Mouse (Mus musculus) heart, adult 2 months (tissue): ENCODE results near the gene Fam189a2. TPM values are rescaled to one million over a fixed set of nuclear protein-coding genes. Genes with fewer than 3 reads are reported as not detected.

ENCODE experiments used
- DNase-seq, 2 experiments: peaks; one replicate each; pipeline ENCODE4 v3.0.0; 2021
- H3K27ac ChIP-seq: fragments of 200-600 bp; 2 replicates; pipeline ENCODE4 v1.8.1; 2022
- H3K27me3 ChIP-seq: fragments of 200-500 bp; 2 replicates; pipeline ENCODE4 v1.6.1; 2012; ENCODE audit warnings: mild to moderate bottlenecking, low read length, inconsistent platforms, mixed read lengths; ENCODE audit not compliant: control insufficient read depth, insufficient read depth
- H3K36me3 ChIP-seq: fragments of 200-500 bp; 2 replicates; pipeline ENCODE4 v1.6.1; 2012; ENCODE audit warnings: low read length, inconsistent platforms; ENCODE audit not compliant: control insufficient read depth, insufficient read depth
- H3K4me1 ChIP-seq: fragments of 200-500 bp; 2 replicates; pipeline ENCODE4 v1.6.1; 2011; ENCODE audit warnings: low read length; ENCODE audit not compliant: control insufficient read depth, insufficient read depth
- H3K4me3 ChIP-seq: fragments of 200-600 bp; 2 replicates; pipeline ENCODE4 v1.8.1; 2022
- H3K79me2 ChIP-seq: fragments of 200-500 bp; replicated peaks from 2 replicates; pipeline ENCODE4 v1.6.1; 2012; ENCODE audit warnings: mild to moderate bottlenecking, inconsistent platforms, low read length, moderate library complexity, mixed read lengths; ENCODE audit not compliant: control insufficient read depth, insufficient read depth
- H3K9ac ChIP-seq: fragments of 200-500 bp; 2 replicates; pipeline ENCODE4 v1.6.1; 2012; ENCODE audit warnings: low read depth, mild to moderate bottlenecking, control low read depth, inconsistent platforms, low read length, mixed read lengths
- CTCF ChIP-seq: fragments of 200-600 bp; IDR thresholded peaks from 2 replicates; pipeline ENCODE4 v1.8.1; 2022; ENCODE audit warnings: antibody characterized with exemption, mild to moderate bottlenecking, moderate library complexity
- EP300 ChIP-seq: fragments of 200-500 bp; IDR thresholded peaks from 2 replicates; pipeline ENCODE4 v1.6.1; 2011; ENCODE audit warnings: low read depth, low read length, control low read depth; ENCODE audit not compliant: insufficient read depth
- POLR2A ChIP-seq: fragments of 200-500 bp; IDR thresholded peaks from 2 replicates; pipeline ENCODE4 v1.6.1; 2011; ENCODE audit warnings: mild to moderate bottlenecking, low read depth, low read length, control low read depth; ENCODE audit not compliant: insufficient read depth
- WGBS: fragments of 180-500 bp; shearing (Covaris S2); methylation state at CpG from one replicate; pipeline ENCODE4 v1.1.7; 2018; 5-methylcytosine and 5-hydroxymethylcytosine counted together
- intact Hi-C: fragments of 180-260 bp; cut with DNase I; formaldehyde crosslinking; loops from one replicate; pipeline ENCODE4 v1.15.1; 2025
- polyA plus RNA-seq: library from polyadenylated mRNA; depleted of rRNA; stranded (reverse); fragments of >200 nt; gene quantifications from 2 replicates; pipeline ENCODE4 v1.2.3, GENCODE M21; 2012
- total RNA-seq, 2 experiments: library from RNA; stranded (reverse); gene quantifications; 2 replicates each; pipeline ENCODE4 v1.2.3; 2021

Fam189a2 gene
- total and polyA plus RNA-seq, 3 experiments, result 51.2 to 55.1 (median 52.0) TPM

- no peak overlapping the region for H3K9ac ChIP-seq
- 63% methylated on average over 3 of the region's 3 CpGs for WGBS
- peaks cover 1% of the 10 kb centered on the region; the same call in 1 of the 2 replicates for H3K79me2 ChIP-seq
- peaks cover 31% of the 10 kb centered on the region for H3K4me1 ChIP-seq
- no peaks in the 10 kb centered on the region for H3K27me3 ChIP-seq
- TF ChIP-seq POLR2A (no peak), EP300 (no peak), CTCF (no peak)
- DNase-seq, result no peak
- peaks cover 8% of the 10 kb centered on the region for H3K36me3 ChIP-seq
- no peak overlapping the region for H3K4me3 ChIP-seq
- intact Hi-C loops, result no loop called here
- peak overlapping the region; percentile 88 for H3K27ac ChIP-seq
Observed at GRCm38 (mm10) chr19:24018396-24018795, 12.4 kb downstream of the Fam189a2 start.

- peaks cover 29% of the 10 kb centered on the region for H3K4me1 ChIP-seq
- no peak overlapping the region for H3K4me3 ChIP-seq
- 13% methylated on average over 3 of the region's 3 CpGs for WGBS
- H3K79me2 ChIP-seq, result peaks cover 1% of the 10 kb centered on the region; the same call in 1 of the 2 replicates
- H3K27ac ChIP-seq, result peak overlapping the region; percentile 88
- no peak for TF ChIP-seq EP300
- TF ChIP-seq POLR2A, result no peak
- no peak for TF ChIP-seq CTCF
- H3K36me3 ChIP-seq, result peaks cover 8% of the 10 kb centered on the region
- no peak overlapping the region for H3K9ac ChIP-seq
- intact Hi-C loops, result no loop called here
- no peaks in the 10 kb centered on the region for H3K27me3 ChIP-seq
- DNase-seq, result peak; percentile 38 to 44
Observed at GRCm38 (mm10) chr19:24017892-24018291, 12.9 kb downstream of the Fam189a2 start.

GRCm38 (mm10) chr19:24017427-24017826 is 13.4 kb downstream of the Fam189a2 start:
- peak; percentile 87 for TF ChIP-seq EP300
- no peak for TF ChIP-seq POLR2A
- WGBS, result 0% methylated on average over 1 of the region's 1 CpGs
- DNase-seq, result peak; percentile 54 to 62
- intact Hi-C loops, result no loop called here
- Histone ChIP-seq H3K27ac (peak overlapping the region; percentile 88), H3K4me1 (peaks cover 27% of the 10 kb centered on the region), H3K36me3 (peaks cover 8% of the 10 kb centered on the region), H3K27me3 (no peaks in the 10 kb centered on the region), H3K79me2 (peaks cover 2% of the 10 kb centered on the region), H3K4me3 (no peak overlapping the region), H3K9ac (no peak overlapping the region)

GRCm38 (mm10) chr19:24016706-24017386 is 14.0 kb downstream of the Fam189a2 start:
- H3K79me2 ChIP-seq, result peaks cover 3% of the 10 kb centered on the region
- TF ChIP-seq EP300 (0 out of 2 replicates have a peak, but pooled peaks have one; percentile 23), CTCF (no peak), POLR2A (no peak)
- H3K4me3 ChIP-seq, result no peak overlapping the region
- peaks cover 26% of the 10 kb centered on the region for H3K4me1 ChIP-seq
- DNase-seq, result peak; percentile 68 to 73
- WGBS, result 19% methylated on average over 3 of the region's 3 CpGs
- peak overlapping the region; percentile 88 for H3K27ac ChIP-seq
- no peaks in the 10 kb centered on the region for H3K27me3 ChIP-seq
- H3K36me3 ChIP-seq, result peaks cover 8% of the 10 kb centered on the region
- H3K9ac ChIP-seq, result no peak overlapping the region
- intact Hi-C loops, result no loop called here

GRCm38 (mm10) chr19:24013241-24013640 is 17.6 kb downstream of the Fam189a2 start:
- WGBS, result 76% methylated on average over 3 of the region's 3 CpGs
- no peak overlapping the region for H3K9ac ChIP-seq
- no peak for TF ChIP-seq POLR2A
- no peak for TF ChIP-seq EP300
- TF ChIP-seq CTCF, result no peak
- H3K27ac ChIP-seq, result no peak overlapping the region
- no peak for DNase-seq
- peaks cover 24% of the 10 kb centered on the region for H3K4me1 ChIP-seq
- H3K79me2 ChIP-seq, result peaks cover 2% of the 10 kb centered on the region
- intact Hi-C loops, result no loop called here
- H3K36me3 ChIP-seq, result peaks cover 5% of the 10 kb centered on the region
- H3K4me3 ChIP-seq, result no peak overlapping the region
- H3K27me3 ChIP-seq, result no peaks in the 10 kb centered on the region

- Histone ChIP-seq H3K79me2 (peaks cover 2% of the 10 kb centered on the region), H3K27me3 (no peaks in the 10 kb centered on the region), H3K4me3 (no peak overlapping the region), H3K4me1 (peaks cover 20% of the 10 kb centered on the region), H3K27ac (no peak overlapping the region), H3K9ac (no peak overlapping the region), H3K36me3 (peaks cover 5% of the 10 kb centered on the region)
- WGBS, result 97% methylated on average over 8 of the region's 8 CpGs
- TF ChIP-seq EP300 (no peak), POLR2A (no peak), CTCF (no peak)
- DNase-seq, result no peak
- intact Hi-C loops, result no loop called here
Observed at GRCm38 (mm10) chr19:24012479-24012878, 18.3 kb downstream of the Fam189a2 start.
